ENCODE assay signal across 17 mouse cellular contexts in the genomic region with DNA sequence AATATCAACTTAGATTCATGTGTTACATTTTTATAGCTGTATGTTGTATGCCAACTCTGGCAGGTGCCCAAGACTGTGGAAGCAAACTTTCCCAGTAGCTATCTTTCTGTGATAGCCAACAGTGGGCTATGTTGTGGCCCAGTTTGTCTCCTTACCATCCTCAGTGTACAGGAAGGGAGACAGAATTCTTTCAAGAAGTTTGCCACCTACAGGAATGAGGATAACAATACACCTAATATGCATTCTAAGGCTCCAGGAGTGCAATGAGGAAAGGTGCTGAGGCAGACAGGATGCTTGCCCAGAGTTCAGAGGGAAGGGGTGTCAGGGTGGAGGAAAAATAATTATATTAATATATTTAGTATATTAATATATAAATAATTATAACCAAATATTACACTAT. TPM values are rescaled to one million over a fixed set of nuclear protein-coding genes. Genes with fewer than 3 reads are reported as not detected.
A peak's percentile ranks its signal among the peaks of the same experiment; 100 is the strongest.
DNase-seq lines count a peak whose midpoint lies in the region; ATAC-seq and TF ChIP-seq lines count a peak whose summit lies in the region.
"Had no signal": no experiment of that assay in that cellular context is flagged by ENCODE, and none has a peak within 500 bp of the region (broad histone marks: within the 10 kb centered on the region; RNA-seq: fewer than 3 reads in every experiment).

No protein-coding gene starts in this region.

- no peak for TF ChIP-seq RAD21 in MEL (IDR thresholded peaks at IDR 0.05; ENCODE audit: low read depth, low read length)

- intact Hi-C loops in gastrocnemius, adult 2 months (cut with DNase I) = no loop called here

- H3K4me3 ChIP-seq in gastrocnemius, adult 2 months = no peak overlapping the region
- H3K4me3 ChIP-seq in midbrain, postnatal 0 days (ENCODE audit: low read depth, low read length) = no peak overlapping the region
- H3K4me3 ChIP-seq in midbrain, embryonic 10.5 days = no peak overlapping the region
- no peak overlapping the region for H3K4me3 ChIP-seq in MEL (ENCODE audit: control insufficient read depth in 1 of 2, insufficient read depth in 1 of 2, low read depth in 2 of 2, low read length in 2 of 2)
- H3K4me3 ChIP-seq: forebrain, embryonic 13.5 days; limb, embryonic 10.5 days; neural tube, embryonic 12.5 days had no signal

- H3K4me1 ChIP-seq in midbrain, postnatal 0 days (ENCODE audit: insufficient read depth, low read length) = no peaks in the 10 kb centered on the region
- no peaks in the 10 kb centered on the region for H3K4me1 ChIP-seq in midbrain, embryonic 10.5 days
- no peaks in the 10 kb centered on the region for H3K4me1 ChIP-seq in MEL (ENCODE audit: control insufficient read depth in 1 of 2, insufficient read depth in 2 of 2, low read length in 2 of 2)
- H3K4me1 ChIP-seq: forebrain, embryonic 13.5 days; neural tube, embryonic 12.5 days had no signal

- H3K79me2 ChIP-seq in MEL (ENCODE audit: control insufficient read depth, insufficient read depth, low read length, poor library complexity) = no peaks in the 10 kb centered on the region

- H3K27ac ChIP-seq in gastrocnemius, adult 2 months = no peak overlapping the region
- no peak overlapping the region for H3K27ac ChIP-seq in midbrain, postnatal 0 days (ENCODE audit: low read depth, low read length)
- H3K27ac ChIP-seq in midbrain, embryonic 10.5 days (replicated peaks) = no peak overlapping the region
- no peak overlapping the region for H3K27ac ChIP-seq in MEL (ENCODE audit: control insufficient read depth, low read depth, low read length)
- H3K27ac ChIP-seq: forebrain, embryonic 13.5 days; limb, embryonic 10.5 days; neural tube, embryonic 12.5 days had no signal

- H3K9me3 ChIP-seq in midbrain, postnatal 0 days (ENCODE audit: low read length) = no peaks in the 10 kb centered on the region
- H3K9me3 ChIP-seq in midbrain, embryonic 10.5 days (replicated peaks) = no peaks in the 10 kb centered on the region
- H3K9me3 ChIP-seq in MEL (replicated peaks; ENCODE audit: insufficient read depth, low read length) = no peaks in the 10 kb centered on the region
- H3K9me3 ChIP-seq: forebrain, embryonic 13.5 days; limb, embryonic 10.5 days; neural tube, embryonic 12.5 days had no signal

- no peak overlapping the region for H3K4me2 ChIP-seq in midbrain, postnatal 0 days (ENCODE audit: low read depth, low read length, poor library complexity, severe bottlenecking)
- H3K4me2 ChIP-seq: forebrain, embryonic 13.5 days; neural tube, embryonic 12.5 days had no signal

- no peaks in the 10 kb centered on the region for H3K27me3 ChIP-seq in midbrain, postnatal 0 days (ENCODE audit: insufficient read depth, low read length)
- no peaks in the 10 kb centered on the region for H3K27me3 ChIP-seq in midbrain, embryonic 10.5 days (ENCODE audit: low read depth, poor library complexity, severe bottlenecking)
- no peaks in the 10 kb centered on the region; a peak in 1 of 4 replicates for H3K27me3 ChIP-seq in MEL (ENCODE audit: control insufficient read depth in 1 of 2, insufficient read depth in 2 of 2, low read length in 2 of 2)
- H3K27me3 ChIP-seq: forebrain, embryonic 13.5 days; neural tube, embryonic 12.5 days had no signal

- no peak overlapping the region for H3K9ac ChIP-seq in midbrain, postnatal 0 days (replicated peaks; ENCODE audit: low read length, poor library complexity, severe bottlenecking)
- no peak overlapping the region for H3K9ac ChIP-seq in MEL (ENCODE audit: control insufficient read depth, low read depth, low read length, poor library complexity, severe bottlenecking)
- H3K9ac ChIP-seq: forebrain, embryonic 13.5 days; neural tube, embryonic 12.5 days had no signal

- DNase-seq in gastrocnemius, adult 2 months = no peak
- no peak for DNase-seq in gastrocnemius, adult 18-20 months (ENCODE audit: low spot score)
- no peak for DNase-seq in midbrain, postnatal 0 days (ENCODE audit: low spot score)
- no peak for DNase-seq in midbrain, embryonic 10.5 days (ENCODE audit: low spot score)
- peak; percentile 9 for DNase-seq in MEL (ENCODE audit: low read depth, low spot score)
- no peak for DNase-seq in right cerebral cortex, adult 2 months (ENCODE audit: low spot score in 2 of 2)
- DNase-seq: heart, postnatal 10 days; right cerebral cortex, postnatal 25 days had no signal

- no peak for TF ChIP-seq EP300 in MEL (IDR thresholded peaks at IDR 0.05; ENCODE audit: low read depth in 1 of 2, low read length in 2 of 2)

- TF ChIP-seq CTCF in gastrocnemius, adult 2 months (IDR thresholded peaks at IDR 0.05) = peak; percentile 10; the same call in 1 of the 2 replicates
- TF ChIP-seq CTCF in midbrain, postnatal 0 days (IDR thresholded peaks at IDR 0.05) = peak; percentile 42; the same call in 1 of the 2 replicates
- TF ChIP-seq CTCF in MEL (IDR thresholded peaks at IDR 0.05 in 2 of 3, conservative IDR thresholded peaks at IDR 0.05 in 1 of 3; ENCODE audit: control insufficient read depth in 1 of 3, insufficient read depth in 1 of 3, low read depth in 2 of 3, low read length in 3 of 3, poor library complexity in 1 of 3, severe bottlenecking in 1 of 3) = peak in 1 of 3 experiments; percentile 29; a peak in 2 of 6 replicates

- no peak for TF ChIP-seq POLR2A in MEL (IDR thresholded peaks at IDR 0.05; ENCODE audit: control insufficient read depth in 1 of 2, insufficient read depth in 1 of 2, low read depth in 1 of 2, low read length in 2 of 2, poor library complexity in 1 of 2)

- ATAC-seq in midbrain, postnatal 0 days (ENCODE audit: low FRiP score) = no peak
- ATAC-seq in megakaryocyte-erythroid progenitor cell, adult 5-6 weeks (replicated peaks; ENCODE audit: low FRiP score, low TSS enrichment, poor library complexity, severe bottlenecking) = peak; percentile 77; the same call in 1 of the 2 replicates
- ATAC-seq in erythroblast, adult 5-6 weeks (replicated peaks; ENCODE audit: low FRiP score, poor library complexity, severe bottlenecking) = no peak
- ATAC-seq: forebrain, embryonic 13.5 days; inflammation-experienced regulatory T-cells, adult 6 months had no signal

- H3K36me3 ChIP-seq in midbrain, postnatal 0 days (ENCODE audit: insufficient read depth, low read length) = no peaks in the 10 kb centered on the region
- H3K36me3 ChIP-seq in midbrain, embryonic 10.5 days = no peaks in the 10 kb centered on the region
- H3K36me3 ChIP-seq in MEL (ENCODE audit: control insufficient read depth in 1 of 2, insufficient read depth in 2 of 2, low read length in 2 of 2) = no peaks in the 10 kb centered on the region
- H3K36me3 ChIP-seq: limb, embryonic 10.5 days; neural tube, embryonic 12.5 days had no signal

TF ChIP-seq in MEL, 35 proteins besides CTCF, POLR2A, EP300 and RAD21:
- TF ChIP-seq NRF1 (IDR thresholded peaks at IDR 0.05; ENCODE audit: insufficient read depth, low read depth, low read length, poor library complexity, severe bottlenecking) (no peak), ZMIZ1 (IDR thresholded peaks at IDR 0.05; ENCODE audit: low read depth, low read length) (no peak), ZKSCAN1 (IDR thresholded peaks at IDR 0.05; ENCODE audit: low read depth, low read length) (no peak), SMC3 (IDR thresholded peaks at IDR 0.05; ENCODE audit: low read depth, low read length) (0 out of 2 replicates have a peak, but pooled peaks have one; percentile 14)
TF ChIP-seq in MEL: peak in this region for 1.

RNA-seq across cellular contexts. Expression of a gene that starts 7.1 kb away (rescaled TPM):
- under 1 TPM; 0.14 to 0.26 TPM for total RNA-seq in gastrocnemius, adult 2 months (2021)
- total RNA-seq in gastrocnemius, adult 18-20 months (2021) = not detected
- 3.0 and 3.5 TPM in 2 replicates for total RNA-seq in midbrain, postnatal 0 days (2014; rRNA removed)
- polyA plus RNA-seq in midbrain, postnatal 0 days (2015; fragmentation: Nextera tagmentation; extraction: Ambion mirVana) = 3.5 and 5.4 TPM in 2 replicates
- 5.8 and 6.1 TPM in 2 replicates for polyA plus RNA-seq in midbrain, embryonic 10.5 days (2016; fragmentation: Nextera tagmentation; extraction: Ambion mirVana)
- not detected in 2 replicates for total RNA-seq in MEL (2012; rRNA removed)
- polyA plus RNA-seq in MEL (2012; ENCODE audit: insufficient read depth in 1 of 2, insufficient read length in 2 of 2, low read depth in 1 of 2, low replicate concordance in 2 of 2, missing spikeins in 1 of 2) = under 1 TPM in 1 of 2 experiments, not detected in 1; 0.08 TPM
- total RNA-seq in megakaryocyte-erythroid progenitor cell, adult 5-6 weeks (2014; fragmentation: Nextera tagmentation) = 6.6 and 7.5 TPM in 2 replicates
- total RNA-seq in megakaryocyte-erythroid progenitor cell, adult 5-6 weeks (2017) = 1.2 and 2.0 TPM in 2 replicates
- total RNA-seq in erythroblast, adult 5-6 weeks (2015; ENCODE audit: low replicate concordance) = 2.7 and 2.9 TPM in 2 replicates
- total RNA-seq in erythroblast, adult 5-6 weeks (2017; ENCODE audit: low replicate concordance) = 1.1 and 2.2 TPM in 2 replicates

RNA-seq across cellular contexts. Expression of a gene that starts 35.0 kb away (rescaled TPM):
- not detected for total RNA-seq in gastrocnemius, adult 2 months (2021)
- not detected for total RNA-seq in gastrocnemius, adult 18-20 months (2021)
- total RNA-seq in midbrain, postnatal 0 days (2014; rRNA removed) = not detected in 2 replicates
- polyA plus RNA-seq in midbrain, postnatal 0 days (2015; fragmentation: Nextera tagmentation; extraction: Ambion mirVana) = not detected in 2 replicates
- polyA plus RNA-seq in midbrain, embryonic 10.5 days (2016; fragmentation: Nextera tagmentation; extraction: Ambion mirVana) = 0.07 and 0.09 TPM in 2 replicates
- total RNA-seq in MEL (2012; rRNA removed) = not detected in 2 replicates
- polyA plus RNA-seq in MEL (2012; ENCODE audit: insufficient read depth in 1 of 2, insufficient read length in 2 of 2, low read depth in 1 of 2, low replicate concordance in 2 of 2, missing spikeins in 1 of 2) = not detected
- total RNA-seq in megakaryocyte-erythroid progenitor cell, adult 5-6 weeks (2014; fragmentation: Nextera tagmentation) = not detected in 2 replicates
- total RNA-seq in megakaryocyte-erythroid progenitor cell, adult 5-6 weeks (2017) = not detected in 2 replicates
- total RNA-seq in erythroblast, adult 5-6 weeks (2015; ENCODE audit: low replicate concordance) = not detected in 2 replicates
- total RNA-seq in erythroblast, adult 5-6 weeks (2017; ENCODE audit: low replicate concordance) = not detected in 2 replicates
- polyA plus RNA-seq: forebrain, embryonic 13.5 days; inflammation-experienced regulatory T-cells, adult 6 months; limb, embryonic 10.5 days; liver, embryonic 16.5 days; neural tube, embryonic 12.5 days; stomach, embryonic 14.5 days; urinary bladder, adult 2 months had no signal

RNA-seq across cellular contexts. Expression of a gene that starts 41.3 kb away (rescaled TPM):
- total RNA-seq in gastrocnemius, adult 2 months (2021) = 1 to 10 TPM; 1.9 to 2.4 TPM
- total RNA-seq in gastrocnemius, adult 18-20 months (2021) = 1 to 10 TPM; 1.8 to 2.3 TPM
- 9.1 and 11.0 TPM in 2 replicates for total RNA-seq in midbrain, postnatal 0 days (2014; rRNA removed)
- 6.8 and 7.3 TPM in 2 replicates for polyA plus RNA-seq in midbrain, postnatal 0 days (2015; fragmentation: Nextera tagmentation; extraction: Ambion mirVana)
- polyA plus RNA-seq in midbrain, embryonic 10.5 days (2016; fragmentation: Nextera tagmentation; extraction: Ambion mirVana) = 4.7 and 5.6 TPM in 2 replicates
- total RNA-seq in MEL (2012; rRNA removed) = 3.9 and 4.4 TPM in 2 replicates
- polyA plus RNA-seq in MEL (2012; ENCODE audit: insufficient read depth in 1 of 2, insufficient read length in 2 of 2, low read depth in 1 of 2, low replicate concordance in 2 of 2, missing spikeins in 1 of 2) = 1 to 10 TPM in 1 of 2 experiments, not detected in 1; 3.8 TPM
- 0.70 and 3.1 TPM in 2 replicates for total RNA-seq in megakaryocyte-erythroid progenitor cell, adult 5-6 weeks (2014; fragmentation: Nextera tagmentation)
- 0.94 and 2.1 TPM in 2 replicates for total RNA-seq in megakaryocyte-erythroid progenitor cell, adult 5-6 weeks (2017)
- total RNA-seq in erythroblast, adult 5-6 weeks (2015; ENCODE audit: low replicate concordance) = 3.3 TPM in 1 of 2 replicates, not detected in the other
- 0.68 and 0.70 TPM in 2 replicates for total RNA-seq in erythroblast, adult 5-6 weeks (2017; ENCODE audit: low replicate concordance)
